Comparison of ENCODE assay signal across 8 mouse cellular contexts in the genomic region with DNA sequence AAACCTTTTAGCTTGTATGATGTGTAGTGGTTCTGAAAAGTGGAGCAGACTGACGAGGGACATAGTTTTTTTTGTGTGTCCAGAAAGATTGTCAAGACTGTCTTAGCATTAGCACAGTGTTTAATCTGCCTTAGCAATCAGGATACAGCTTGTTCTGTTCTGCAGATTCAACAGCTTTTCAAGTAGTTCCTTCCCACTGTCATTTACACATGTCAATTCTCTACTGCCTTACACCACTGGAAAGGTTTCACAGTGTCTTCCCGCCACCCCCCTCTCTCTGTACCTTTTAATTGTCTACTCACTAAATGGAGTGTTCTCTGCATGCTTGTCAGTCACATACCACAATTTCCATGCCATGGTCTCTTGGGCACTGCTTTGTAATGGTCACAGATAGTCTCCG. TPM values are rescaled to one million over a fixed set of nuclear protein-coding genes. Genes with fewer than 3 reads are reported as not detected.
A peak's percentile ranks its signal among the peaks of the same experiment; 100 is the strongest.
DNase-seq lines count a peak whose midpoint lies in the region; ATAC-seq lines count a peak whose summit lies in the region.

No protein-coding gene starts in this region.

- H3K27me3 ChIP-seq in kidney, embryonic 15.5 days = no peaks in the 10 kb centered on the region
- no peaks in the 10 kb centered on the region for H3K27me3 ChIP-seq in hindbrain, embryonic 11.5 days (ENCODE audit: control insufficient read depth, insufficient read depth, low read length)
- H3K27me3 ChIP-seq in midbrain, embryonic 15.5 days (replicated peaks) = no peaks in the 10 kb centered on the region

- ATAC-seq in kidney, embryonic 15.5 days (replicated peaks; ENCODE audit: low FRiP score) = no peak
- no peak for ATAC-seq in hindbrain, embryonic 11.5 days (ENCODE audit: low FRiP score)
- no peak for ATAC-seq in midbrain, embryonic 15.5 days (replicated peaks)

- peak overlapping the region; percentile 89 for H3K4me3 ChIP-seq in kidney, embryonic 15.5 days (replicated peaks)
- H3K4me3 ChIP-seq in hindbrain, embryonic 11.5 days (ENCODE audit: low read depth, low read length) = peak overlapping the region; percentile 90
- peak overlapping the region; percentile 63 for H3K4me3 ChIP-seq in midbrain, embryonic 15.5 days

- H3K36me3 ChIP-seq in kidney, embryonic 15.5 days = peaks cover 20% of the 10 kb centered on the region
- no peaks in the 10 kb centered on the region for H3K36me3 ChIP-seq in hindbrain, embryonic 11.5 days (ENCODE audit: control insufficient read depth, insufficient read depth, low read length)
- peaks cover 4% of the 10 kb centered on the region; the same call in 1 of the 2 replicates for H3K36me3 ChIP-seq in midbrain, embryonic 15.5 days (replicated peaks)

- 16% methylated on average over 3 of the region's 3 CpGs for WGBS in kidney, embryonic 15.5 days
- WGBS in hindbrain, embryonic 11.5 days = 17% methylated on average over 3 of the region's 3 CpGs
- 9% methylated on average over 3 of the region's 3 CpGs for WGBS in midbrain, embryonic 15.5 days

- H3K4me1 ChIP-seq in kidney, embryonic 15.5 days = peaks cover 19% of the 10 kb centered on the region
- H3K4me1 ChIP-seq in hindbrain, embryonic 11.5 days (replicated peaks; ENCODE audit: control insufficient read depth, insufficient read depth, low read length) = 0 out of 2 replicates have a peak, but pooled peaks cover 4% of the 10 kb centered on the region
- peaks cover 21% of the 10 kb centered on the region for H3K4me1 ChIP-seq in midbrain, embryonic 15.5 days

- H3K9ac ChIP-seq in kidney, embryonic 15.5 days = peak overlapping the region; percentile 76
- H3K9ac ChIP-seq in hindbrain, embryonic 11.5 days (ENCODE audit: low read depth, low read length) = peak overlapping the region; percentile 70
- H3K9ac ChIP-seq in midbrain, embryonic 15.5 days = peak overlapping the region; percentile 47

- no peaks in the 10 kb centered on the region for H3K9me3 ChIP-seq in kidney, embryonic 15.5 days (replicated peaks)
- H3K9me3 ChIP-seq in hindbrain, embryonic 11.5 days (ENCODE audit: control insufficient read depth, low read length) = no peaks in the 10 kb centered on the region
- H3K9me3 ChIP-seq in midbrain, embryonic 15.5 days = no peaks in the 10 kb centered on the region

- no peak for DNase-seq in kidney, adult 18-20 months
- peak; percentile 14 for DNase-seq in Muller cell, postnatal 12 days (ENCODE audit: inconsistent ontology term)
- DNase-seq in hindbrain, embryonic 11.5 days (ENCODE audit: low spot score) = peak; percentile 6
- no peak for DNase-seq in retina, embryonic 14.5 days (ENCODE audit: low spot score)
- DNase-seq in adrenal gland, adult 18-20 months (ENCODE audit: low spot score in 2 of 2) = no peak
- DNase-seq in yolk sac, embryonic 10.5 days (ENCODE audit: low spot score) = no peak

- peak overlapping the region; percentile 68 for H3K4me2 ChIP-seq in kidney, embryonic 15.5 days
- H3K4me2 ChIP-seq in hindbrain, embryonic 11.5 days (replicated peaks; ENCODE audit: low read depth, low read length) = peak overlapping the region; percentile 68
- peak overlapping the region; percentile 93 for H3K4me2 ChIP-seq in midbrain, embryonic 15.5 days

- H3K27ac ChIP-seq in kidney, embryonic 15.5 days = peak overlapping the region; percentile 94
- no peak overlapping the region for H3K27ac ChIP-seq in hindbrain, embryonic 11.5 days (ENCODE audit: low read depth, low read length)
- no peak overlapping the region for H3K27ac ChIP-seq in midbrain, embryonic 15.5 days

RNA-seq across cellular contexts. Expression of gene Nudt6, which starts 1.2 kb away (rescaled TPM):
- 5.2 and 5.6 TPM in 2 replicates for polyA plus RNA-seq in kidney, embryonic 15.5 days (2015; fragmentation: Nextera tagmentation; extraction: Ambion mirVana)
- polyA plus RNA-seq in hindbrain, embryonic 11.5 days (2014; fragmentation: Nextera tagmentation; extraction: Ambion mirVana) = 4.1 and 4.8 TPM in 2 replicates
- 8.0 and 9.7 TPM in 2 replicates for polyA plus RNA-seq in midbrain, embryonic 15.5 days (2015; fragmentation: Nextera tagmentation; extraction: Ambion mirVana)
- 10 to 100 TPM; 15.9 to 18.8 TPM for total RNA-seq in adrenal gland, adult 18-20 months (2021)

RNA-seq across cellular contexts. Expression of gene Spata5, which starts 1.5 kb away (rescaled TPM):
- 38.7 and 48.0 TPM in 2 replicates for polyA plus RNA-seq in kidney, embryonic 15.5 days (2015; fragmentation: Nextera tagmentation; extraction: Ambion mirVana)
- 41.9 and 44.1 TPM in 2 replicates for polyA plus RNA-seq in hindbrain, embryonic 11.5 days (2014; fragmentation: Nextera tagmentation; extraction: Ambion mirVana)
- 27.4 and 36.2 TPM in 2 replicates for polyA plus RNA-seq in midbrain, embryonic 15.5 days (2015; fragmentation: Nextera tagmentation; extraction: Ambion mirVana)
- 10 to 100 TPM; 43.6 to 51.2 TPM for total RNA-seq in adrenal gland, adult 18-20 months (2021)

Comparison
In these comparisons a context has a peak if more than half of its experiments do, and no peak if none do; other contexts are left out.
1. DNase-seq: peak in Muller cell, postnatal 12 days (single experiment) and hindbrain, embryonic 11.5 days (single experiment); none in kidney, adult 18-20 months (single experiment), retina, embryonic 14.5 days (single experiment), adrenal gland, adult 18-20 months (0 of 2) and yolk sac, embryonic 10.5 days (single experiment).
2. Peak in every context shown above with its lines, with median percentiles within 50 percentile points of each other: H3K4me2 ChIP-seq, H3K4me3 ChIP-seq and H3K9ac ChIP-seq.